8 mouse cellular contexts compared by ENCODE assay signal in genomic region chr7:60243746-60244145, GRCm38 (mm10).
DNase-seq lines count a peak whose midpoint lies in the region; ATAC-seq and TF ChIP-seq lines count a peak whose summit lies in the region.
"Not testable (repeated sequence)": the region's sequence is repeated elsewhere in the genome, so short reads cannot be mapped to it uniquely, and the experiment has no call there.

No protein-coding gene starts in this region.

- H3K9ac ChIP-seq in forebrain, embryonic 11.5 days (ENCODE audit: low read length), result peak overlapping the region; percentile 29; the same call in 1 of the 2 replicates
- H3K9ac ChIP-seq in heart, postnatal 0 days (replicated peaks; ENCODE audit: low read depth, low read length); kidney, embryonic 16.5 days (replicated peaks; ENCODE audit: low read length); midbrain, embryonic 12.5 days (replicated peaks): not testable (repeated sequence)
- peak overlapping the region; percentile 38; the same call in 1 of the 2 replicates for H3K9ac ChIP-seq in limb, embryonic 14.5 days (ENCODE audit: low read depth, low read length, severe bottlenecking)

- DNase-seq in MN1 (ENCODE audit: low spot score), result peak; percentile 83
- peak; percentile 56 to 73 for DNase-seq in cerebellum, adult 2 months
- DNase-seq in forebrain, embryonic 11.5 days (ENCODE audit: low spot score), result peak; percentile 48
- peak; percentile 23 for DNase-seq in heart, postnatal 0 days (ENCODE audit: low spot score)
- DNase-seq in limb, embryonic 14.5 days (ENCODE audit: low spot score), result peak; percentile 54
- peak; percentile 0 for DNase-seq in skeletal muscle tissue, adult 2 months (ENCODE audit: low read depth, low spot score)

- peak; percentile 78 for ATAC-seq in forebrain, embryonic 11.5 days (replicated peaks; ENCODE audit: low FRiP score)
- ATAC-seq in heart, postnatal 0 days (ENCODE audit: insufficient read depth, low read depth), result peak; percentile 67
- peak; percentile 82; the same call in 1 of the 2 replicates for ATAC-seq in kidney, embryonic 16.5 days (ENCODE audit: low FRiP score, low TSS enrichment)
- peak; percentile 79; the same call in 1 of the 2 replicates for ATAC-seq in limb, embryonic 14.5 days (ENCODE audit: low FRiP score, low read depth)
- peak; percentile 64; the same call in 1 of the 2 replicates for ATAC-seq in midbrain, embryonic 12.5 days (ENCODE audit: low FRiP score, low read depth)

- not testable (repeated sequence) for TF ChIP-seq CTCF in cerebellum, adult 2 months (IDR thresholded peaks at IDR 0.05; ENCODE audit: borderline replicate concordance, insufficient read depth, low read depth, low read length); heart, postnatal 0 days (IDR thresholded peaks at IDR 0.05; ENCODE audit: low read depth)

- H3K27me3 ChIP-seq in cerebellum, adult 2 months (ENCODE audit: control insufficient read depth, insufficient read depth, low read length); forebrain, embryonic 11.5 days (ENCODE audit: control insufficient read depth, insufficient read depth, low read length); heart, postnatal 0 days (ENCODE audit: control insufficient read depth, insufficient read depth, low read length); kidney, embryonic 16.5 days (ENCODE audit: insufficient read depth, low read length); limb, embryonic 14.5 days (ENCODE audit: control insufficient read depth, insufficient read depth, low read length); midbrain, embryonic 12.5 days: not testable (repeated sequence)

- H3K36me3 ChIP-seq in forebrain, embryonic 11.5 days (ENCODE audit: control insufficient read depth, insufficient read depth, low read length); heart, postnatal 0 days (replicated peaks; ENCODE audit: control insufficient read depth, insufficient read depth, low read length); kidney, embryonic 16.5 days (ENCODE audit: insufficient read depth, low read length); limb, embryonic 14.5 days (ENCODE audit: control insufficient read depth, insufficient read depth, low read length); midbrain, embryonic 12.5 days: not testable (repeated sequence)

- WGBS in cerebellum, adult 2 months, result 31% methylated on average over 11 of the region's 11 CpGs
- 27% methylated on average over 11 of the region's 11 CpGs for WGBS in forebrain, embryonic 11.5 days
- WGBS in heart, postnatal 0 days, result 23% methylated on average over 11 of the region's 11 CpGs
- 29% methylated on average over 11 of the region's 11 CpGs for WGBS in kidney, embryonic 16.5 days
- 34% methylated on average over 11 of the region's 11 CpGs for WGBS in limb, embryonic 14.5 days
- WGBS in midbrain, embryonic 12.5 days, result 35% methylated on average over 11 of the region's 11 CpGs

- H3K9me3 ChIP-seq in forebrain, embryonic 11.5 days (ENCODE audit: control insufficient read depth, low read length); heart, postnatal 0 days (replicated peaks; ENCODE audit: control insufficient read depth, low read length); kidney, embryonic 16.5 days (ENCODE audit: low read length); limb, embryonic 14.5 days (ENCODE audit: control insufficient read depth, low read length); midbrain, embryonic 12.5 days: not testable (repeated sequence)

- TF ChIP-seq EP300 in heart, postnatal 0 days (IDR thresholded peaks at IDR 0.05; ENCODE audit: low read depth), result not testable (repeated sequence)

- not testable (repeated sequence) for TF ChIP-seq POLR2A in cerebellum, adult 2 months (IDR thresholded peaks at IDR 0.05; ENCODE audit: borderline replicate concordance, insufficient read depth, low read length); limb, embryonic 14.5 days (IDR thresholded peaks at IDR 0.05; ENCODE audit: borderline replicate concordance, extremely low read depth, insufficient read depth, insufficient read length)

- peak overlapping the region; percentile 44 for H3K4me3 ChIP-seq in cerebellum, adult 2 months (replicated peaks; ENCODE audit: insufficient read depth, low read depth, low read length)
- H3K4me3 ChIP-seq in forebrain, embryonic 11.5 days (ENCODE audit: low read depth, low read length), result peak overlapping the region; percentile 30
- peak overlapping the region; percentile 41 for H3K4me3 ChIP-seq in heart, postnatal 0 days (ENCODE audit: low read depth, low read length)
- peak overlapping the region; percentile 45 for H3K4me3 ChIP-seq in kidney, embryonic 16.5 days (ENCODE audit: low read length)
- H3K4me3 ChIP-seq in limb, embryonic 14.5 days (replicated peaks; ENCODE audit: low read length), result peak overlapping the region; percentile 37
- H3K4me3 ChIP-seq in midbrain, embryonic 12.5 days, result peak overlapping the region; percentile 41

- H3K4me2 ChIP-seq in forebrain, embryonic 11.5 days (ENCODE audit: low read depth, low read length, severe bottlenecking), result peak overlapping the region; percentile 22; the same call in 1 of the 2 replicates
- peak overlapping the region; percentile 55 for H3K4me2 ChIP-seq in heart, postnatal 0 days (ENCODE audit: low read depth, low read length)
- H3K4me2 ChIP-seq in kidney, embryonic 16.5 days (replicated peaks; ENCODE audit: low read depth, low read length), result peak overlapping the region; percentile 44
- peak overlapping the region; percentile 40 for H3K4me2 ChIP-seq in limb, embryonic 14.5 days (replicated peaks; ENCODE audit: low read depth, low read length, severe bottlenecking)
- peak overlapping the region; percentile 42 for H3K4me2 ChIP-seq in midbrain, embryonic 12.5 days (replicated peaks)

- H3K4me1 ChIP-seq in cerebellum, adult 2 months (ENCODE audit: control insufficient read depth, insufficient read depth, low read length); forebrain, embryonic 11.5 days (replicated peaks; ENCODE audit: control insufficient read depth, insufficient read depth, low read length); heart, postnatal 0 days (ENCODE audit: control insufficient read depth, insufficient read depth); kidney, embryonic 16.5 days (ENCODE audit: insufficient read depth, low read length); limb, embryonic 14.5 days (ENCODE audit: control insufficient read depth, insufficient read depth, low read length); midbrain, embryonic 12.5 days: not testable (repeated sequence)

- H3K27ac ChIP-seq in cerebellum, adult 2 months (ENCODE audit: insufficient read depth, low read length); forebrain, embryonic 11.5 days (ENCODE audit: low read depth, low read length); heart, postnatal 0 days (ENCODE audit: low read depth); kidney, embryonic 16.5 days (ENCODE audit: low read length); limb, embryonic 14.5 days (replicated peaks; ENCODE audit: low read depth, low read length); midbrain, embryonic 12.5 days (replicated peaks): not testable (repeated sequence)

Comparison
In these comparisons a context has a peak if more than half of its experiments do, and no peak if none do; other contexts are left out.
1. DNase-seq: peak in every context shown above with its lines; median percentile 83 in MN1; 64 in cerebellum, adult 2 months; 54 in limb, embryonic 14.5 days; 48 in forebrain, embryonic 11.5 days; 23 in heart, postnatal 0 days; 0 in skeletal muscle tissue, adult 2 months.